Mouse (Mus musculus): ENCODE measurements around the gene Ppih. TPM values are rescaled to one million over a fixed set of nuclear protein-coding genes. Genes with fewer than 3 reads are reported as not detected.

The Ppih gene
- 10 to 100 TPM; 16.2 to 21.6 TPM for total RNA-seq (2021)

- intact Hi-C loops (cut with DNase I): loop anchor here (1.0 kb wide), 1 partner anchor 26 kb away; the partner anchor contains the start of gene Ybx1
- peak; percentile 96 to 97 for DNase-seq (ENCODE audit: low spot score in 2 of 2)
Measured at GRCm38 (mm10) chr4:119320131-119320830, at the start of gene Ppih. Gene Ppih, minus strand, starts transcription at chr4:119320546.

- DNase-seq (ENCODE audit: low spot score in 2 of 2): no peak
- intact Hi-C loops (cut with DNase I): no loop called here
Measured at GRCm38 (mm10) chr4:119369460-119369859, 49.1 kb upstream of the Ppih start.

GRCm38 (mm10) chr4:119366758-119367526 lies 46.6 kb upstream of the Ppih start:
- intact Hi-C loops (cut with DNase I): no loop called here
- no peak for DNase-seq (ENCODE audit: low spot score in 2 of 2)

GRCm38 (mm10) chr4:119362231-119362630 lies 41.9 kb upstream of the Ppih start:
- no peak for DNase-seq (ENCODE audit: low spot score in 2 of 2)
- intact Hi-C loops (cut with DNase I): no loop called here

GRCm38 (mm10) chr4:119359196-119359971 lies 39.0 kb upstream of the Ppih start:
- intact Hi-C loops (cut with DNase I): no loop called here
- DNase-seq (ENCODE audit: low spot score in 2 of 2): no peak

DNA sequence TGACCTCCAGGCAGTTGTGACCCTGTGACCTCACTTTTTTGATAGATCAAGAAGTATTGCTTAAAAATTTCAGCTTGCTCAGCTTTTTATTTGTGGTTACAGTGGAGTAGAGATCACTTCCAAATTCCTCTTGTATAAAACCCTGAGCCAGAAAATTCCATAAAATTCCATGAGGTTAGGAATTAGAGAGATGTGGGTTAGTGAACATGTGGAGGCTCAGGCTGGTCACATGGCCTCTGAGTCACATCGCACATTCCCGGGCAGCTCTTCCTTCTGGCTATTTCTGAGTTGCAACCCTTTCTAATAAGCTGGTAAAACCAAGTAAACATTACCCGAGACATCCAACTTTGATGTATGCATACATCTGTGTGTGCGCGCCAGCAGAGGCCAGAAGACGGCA lies 25.2 kb upstream of the Ppih start:
- DNase-seq (ENCODE audit: low spot score in 2 of 2): no peak
- intact Hi-C loops (cut with DNase I): no loop called here

DNA sequence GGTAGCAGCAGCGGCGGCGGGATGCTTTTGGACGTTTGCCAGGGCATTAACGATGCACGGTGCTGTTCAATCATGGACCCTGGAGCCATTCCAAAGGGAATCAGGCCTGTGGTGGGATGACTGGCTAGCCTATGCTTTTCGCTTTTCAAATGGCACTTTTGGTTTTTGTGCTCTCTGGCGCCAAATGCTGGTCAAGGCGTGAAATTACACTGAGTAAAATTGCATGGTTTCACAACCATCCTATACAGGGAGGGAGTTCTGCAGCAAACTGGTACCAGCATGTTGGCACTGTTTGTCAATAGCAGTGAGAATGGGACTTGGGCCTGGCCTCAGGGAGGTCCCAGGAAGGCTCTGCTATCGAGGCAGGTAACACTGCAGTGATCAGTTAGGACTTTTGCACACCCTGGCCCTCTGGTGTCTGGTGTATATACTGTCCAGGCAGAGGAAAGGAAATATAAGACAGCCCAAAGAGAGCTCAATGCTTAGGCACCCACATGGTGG lies 18.6 kb upstream of the Ppih start:
- DNase-seq (ENCODE audit: low spot score in 2 of 2): peak; percentile 16 to 27
- intact Hi-C loops (cut with DNase I): no loop called here

- intact Hi-C loops (cut with DNase I): no loop called here
- DNase-seq (ENCODE audit: low spot score in 2 of 2): peak; percentile 6 to 9
Measured at GRCm38 (mm10) chr4:119338422-119338821, 18.1 kb upstream of the Ppih start.

DNA sequence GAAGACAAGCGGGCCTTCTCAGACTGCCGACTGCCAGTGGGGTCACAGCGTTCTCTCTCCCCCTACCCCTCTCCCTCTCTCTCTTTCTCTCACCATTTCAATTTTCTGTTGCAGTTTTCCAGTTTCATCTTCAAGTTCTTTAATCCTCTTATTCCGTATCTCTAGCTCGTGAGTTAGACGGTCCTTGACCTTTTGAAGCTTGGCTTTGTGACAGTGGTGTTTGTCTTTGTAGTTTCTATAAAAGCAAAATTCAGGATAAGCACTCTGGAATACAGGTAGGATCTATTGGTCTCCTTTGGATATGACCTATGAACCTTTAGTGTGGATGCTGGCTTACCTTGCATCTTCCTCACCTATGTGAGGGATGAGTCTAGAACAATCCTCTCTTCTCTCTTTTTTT lies 13.1 kb upstream of the Ppih start:
- no peak for DNase-seq (ENCODE audit: low spot score in 2 of 2)
- intact Hi-C loops (cut with DNase I): no loop called here

- DNase-seq (ENCODE audit: low spot score in 2 of 2): peak; percentile 7
- intact Hi-C loops (cut with DNase I): loop anchor here (1.0 kb wide), 1 partner anchor 27 kb away; the partner anchor contains the start of gene Ybx1
Measured at GRCm38 (mm10) chr4:119320896-119321550, 677 bp upstream of the Ppih start.

GRCm38 (mm10) chr4:119313756-119314155 lies 6.6 kb downstream of the Ppih start:
- intact Hi-C loops (cut with DNase I): no loop called here
- DNase-seq (ENCODE audit: low spot score in 2 of 2): no peak

- intact Hi-C loops (cut with DNase I): no loop called here
Measured at GRCm38 (mm10) chr4:119305418-119305817, 14.9 kb downstream of the Ppih start.

GRCm38 (mm10) chr4:119303291-119303690 lies 17.1 kb downstream of the Ppih start:
- intact Hi-C loops (cut with DNase I): no loop called here
- no peak for DNase-seq (ENCODE audit: low spot score in 2 of 2)

More at GRCm38 (mm10) chr4:119305418-119305817, 14.9 kb downstream of the Ppih start:
- no peak for DNase-seq (ENCODE audit: low spot score in 2 of 2)

- intact Hi-C loops (cut with DNase I): no loop called here
Measured at GRCm38 (mm10) chr4:119301777-119302176, 18.6 kb downstream of the Ppih start.

GRCm38 (mm10) chr4:119300761-119301160 lies 19.6 kb downstream of the Ppih start:
- no peak for DNase-seq (ENCODE audit: low spot score in 2 of 2)
- intact Hi-C loops (cut with DNase I): no loop called here

More at GRCm38 (mm10) chr4:119301777-119302176, 18.6 kb downstream of the Ppih start:
- no peak for DNase-seq (ENCODE audit: low spot score in 2 of 2)

DNA sequence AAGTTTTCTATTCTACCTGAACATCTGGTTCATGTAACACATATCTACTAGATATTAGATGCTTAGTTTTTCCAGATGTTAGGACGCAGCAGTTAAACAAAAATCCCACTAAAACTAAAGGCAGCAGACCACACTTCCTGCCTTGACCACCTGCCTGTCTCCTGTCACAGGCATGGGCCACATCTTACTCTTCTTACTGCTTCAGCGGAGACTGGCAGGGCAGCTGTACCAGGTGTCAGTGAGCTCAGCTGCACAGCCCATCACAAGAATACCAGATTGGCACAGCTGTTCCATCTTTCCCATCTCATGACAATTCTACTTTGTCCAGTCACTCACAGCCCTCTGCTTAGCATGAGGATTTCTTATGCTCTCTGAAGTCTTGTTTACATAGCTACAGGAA lies 23.0 kb downstream of the Ppih start:
- intact Hi-C loops (cut with DNase I): no loop called here
- DNase-seq (ENCODE audit: low spot score in 2 of 2): no peak

DNA sequence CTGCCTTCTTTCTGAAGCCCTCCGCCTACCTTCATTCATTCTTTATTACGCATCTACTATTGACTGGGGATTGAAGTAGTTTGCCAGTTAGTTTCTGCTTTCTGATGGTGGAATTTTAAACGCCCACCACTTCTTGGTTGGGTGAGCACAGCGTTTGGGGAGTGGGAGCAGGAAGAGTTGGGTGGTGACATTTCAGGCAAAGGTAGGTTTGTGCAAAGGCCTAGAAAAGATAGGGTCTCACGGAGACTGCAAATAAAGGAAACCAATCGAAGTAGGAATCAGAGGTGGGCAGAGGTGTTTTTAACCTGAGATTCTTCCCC lies 25.3 kb downstream of the Ppih start:
- DNase-seq (ENCODE audit: low spot score in 2 of 2): peak in 1 of 2 experiments; percentile 8
- intact Hi-C loops (cut with DNase I): loop anchor here (2.0 kb wide), 1 partner anchor 48 kb away; no protein-coding TSS in a partner anchor

DNA sequence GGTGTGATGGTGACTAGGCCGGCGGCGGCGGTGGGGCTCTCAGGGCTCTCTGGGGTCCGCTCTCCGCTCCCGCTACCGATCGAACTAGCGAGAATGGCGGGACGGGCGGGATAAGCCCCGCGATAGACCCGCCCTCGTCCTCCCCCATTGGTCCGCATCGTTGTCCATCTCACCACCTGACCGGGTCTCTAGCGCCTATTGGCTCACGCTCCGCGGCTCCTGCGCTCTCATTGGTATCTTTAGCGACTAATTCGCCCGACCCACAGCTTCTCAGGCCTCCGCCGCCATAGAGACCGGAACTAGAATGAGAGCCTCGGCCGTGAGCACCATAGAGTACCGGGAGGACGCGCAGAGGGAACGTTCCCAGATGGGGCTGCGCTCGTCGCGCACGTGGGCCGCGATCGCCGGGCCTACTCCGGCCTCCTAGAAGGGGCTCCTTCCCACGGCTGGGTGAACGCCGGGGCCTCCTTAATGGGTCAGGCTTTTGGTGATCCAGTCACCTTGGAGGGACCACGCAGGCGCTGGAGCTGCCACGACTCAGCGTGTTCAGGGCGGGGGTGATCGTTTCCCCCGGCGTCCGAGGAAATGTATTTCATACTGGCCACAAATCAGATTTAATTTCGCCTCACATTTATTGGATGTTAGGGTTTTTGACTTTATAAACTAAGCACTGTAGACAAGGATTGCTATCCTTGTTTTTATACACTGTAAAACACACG lies 25.8 kb downstream of the Ppih start, which contains the start of gene Ybx1:
Ybx1 (minus strand) TSS at position 190 of the 719 bp plus-strand sequence.
- peak; percentile 100 for DNase-seq (ENCODE audit: low spot score in 2 of 2)
- intact Hi-C loops (cut with DNase I): loop anchor here (1.0 to 2.0 kb wide), 2 partner anchors 26 to 48 kb away; partner anchors contain the start of gene Ppih
